Mouse (Mus musculus) G1E (cell line): ENCODE results near the gene Resf1. TPM values are rescaled to one million over a fixed set of nuclear protein-coding genes. Genes with fewer than 3 reads are reported as not detected.
A peak's percentile ranks its signal among the peaks of the same experiment; 100 is the strongest.
"Not testable (repeated sequence)": the region's sequence is repeated elsewhere in the genome, so short reads cannot be mapped to it uniquely, and the experiment has no call there.

ENCODE experiments used
- ATAC-seq: 2 replicates; pipeline ENCODE4 v1.8.0; 2016; ENCODE audit warnings: mild to moderate bottlenecking; ENCODE audit not compliant: insufficient number of reproducible peaks, poor library complexity, low FRiP score, severe bottlenecking; ENCODE audit errors: extremely low read depth
- DNase-seq: peaks from one replicate; pipeline ENCODE4 v3.0.0; 2012; ENCODE audit warnings: low spot score
- H3K27me3 ChIP-seq: 2 replicates; pipeline ENCODE4 v1.6.1; 2012; ENCODE audit warnings: mild to moderate bottlenecking, low read length, inconsistent platforms; ENCODE audit not compliant: insufficient read depth
- H3K36me3 ChIP-seq: replicated peaks from 2 replicates; pipeline ENCODE3; 2012; ENCODE audit warnings: mild to moderate bottlenecking, inconsistent platforms
- H3K4me1 ChIP-seq: 2 replicates; pipeline ENCODE4 v1.6.1; 2012; ENCODE audit warnings: low read depth, low read length, inconsistent platforms, mixed read lengths; ENCODE audit not compliant: insufficient read depth
- H3K4me3 ChIP-seq: 2 replicates; pipeline ENCODE4 v1.5.1; 2012; ENCODE audit warnings: low read depth, mild to moderate bottlenecking, inconsistent platforms, low read length, moderate library complexity, mixed read lengths
- H3K9me3 ChIP-seq: replicated peaks from 2 replicates; pipeline ENCODE4 v1.6.1; 2012; ENCODE audit warnings: inconsistent platforms
- CTCF ChIP-seq: IDR thresholded peaks from 2 replicates; pipeline ENCODE4 v1.5.1; 2012; ENCODE audit warnings: low read depth, low read length, inconsistent platforms, mixed read lengths
- GATA1 ChIP-seq: IDR thresholded peaks from 2 replicates; pipeline ENCODE4 v1.6.1; 2012; ENCODE audit warnings: borderline replicate concordance, low read length, inconsistent platforms, mixed read lengths
- GATA2 ChIP-seq: IDR thresholded peaks from 2 replicates; pipeline ENCODE4 v1.6.1; 2012; ENCODE audit warnings: low read depth, low read length, inconsistent platforms, borderline replicate concordance
- POLR2AphosphoS5 ChIP-seq: IDR thresholded peaks from 2 replicates; pipeline ENCODE4 v1.6.1; 2012; ENCODE audit warnings: low read depth, low read length, inconsistent platforms; ENCODE audit not compliant: insufficient replicate concordance
- TAL1 ChIP-seq: conservative IDR thresholded peaks from 2 replicates; pipeline ENCODE4 v1.6.1; 2012; ENCODE audit warnings: low read depth, low read length, inconsistent platforms, mixed read lengths
- polyA plus RNA-seq: library from polyadenylated mRNA; stranded (reverse); fragments of >175 nt; gene quantifications from 2 replicates; pipeline ENCODE4 v1.2.3, GENCODE M21; 2012
- total RNA-seq, 2 experiments: library from RNA; stranded (forward) in 1 of 2; stranded (reverse) in 1 of 2; fragments of 200-1000 nt in 1 of 2; fragments of >200 nt in 1 of 2; fragmentation: Nextera tagmentation in 1 of 2; gene quantifications; 2 replicates each; pipeline ENCODE4 v1.2.3; 2014 to 2017

Resf1 gene
- total and polyA plus RNA-seq, 3 experiments: 50.2 to 356 (median 149) TPM

GRCm38 (mm10) chr6:149338622-149339021 lies 29.4 kb downstream of the Resf1 start:
- DNase-seq: no peak
- H3K36me3 ChIP-seq: peaks cover 45% of the 10 kb centered on the region
- H3K4me3 ChIP-seq: no peak overlapping the region
- H3K4me1 ChIP-seq: no peaks in the 10 kb centered on the region
- ATAC-seq: no peak
- H3K9me3 ChIP-seq: peaks cover 10% of the 10 kb centered on the region
- no peak for TF ChIP-seq TAL1
- no peak for TF ChIP-seq CTCF
- TF ChIP-seq GATA2: no peak
- no peak for TF ChIP-seq GATA1
- no peak for TF ChIP-seq POLR2AphosphoS5
- H3K27me3 ChIP-seq: no peaks in the 10 kb centered on the region

DNA sequence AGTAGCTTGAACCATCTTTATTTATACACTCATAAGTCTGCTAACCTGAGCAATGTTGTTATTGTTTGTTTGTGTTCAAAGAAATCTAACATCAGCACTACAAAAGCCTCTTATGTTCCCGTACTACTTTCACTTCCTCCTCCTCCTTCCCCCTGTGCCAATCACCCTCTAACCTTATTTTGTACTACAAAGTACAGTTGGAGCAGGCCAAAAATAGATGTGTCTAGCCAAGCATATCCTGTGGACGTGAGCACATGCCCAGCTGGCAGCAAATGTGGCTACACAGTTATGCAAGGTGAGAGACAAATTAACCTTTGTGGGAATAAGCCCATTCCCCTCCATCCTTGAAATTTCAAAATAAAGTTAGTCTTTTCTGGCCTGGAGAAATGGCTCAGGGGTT lies 34.6 kb downstream of the Resf1 start:
- Histone ChIP-seq H3K27me3 (no peaks in the 10 kb centered on the region), H3K9me3 (peaks cover 16% of the 10 kb centered on the region), H3K4me3 (no peak overlapping the region), H3K4me1 (no peaks in the 10 kb centered on the region; the same call in 1 of the 2 replicates), H3K36me3 (peaks cover 6% of the 10 kb centered on the region)
- no peak for ATAC-seq
- no peak for DNase-seq
- TF ChIP-seq GATA2 (no peak), GATA1 (no peak), CTCF (no peak), POLR2AphosphoS5 (no peak), TAL1 (no peak)

DNA sequence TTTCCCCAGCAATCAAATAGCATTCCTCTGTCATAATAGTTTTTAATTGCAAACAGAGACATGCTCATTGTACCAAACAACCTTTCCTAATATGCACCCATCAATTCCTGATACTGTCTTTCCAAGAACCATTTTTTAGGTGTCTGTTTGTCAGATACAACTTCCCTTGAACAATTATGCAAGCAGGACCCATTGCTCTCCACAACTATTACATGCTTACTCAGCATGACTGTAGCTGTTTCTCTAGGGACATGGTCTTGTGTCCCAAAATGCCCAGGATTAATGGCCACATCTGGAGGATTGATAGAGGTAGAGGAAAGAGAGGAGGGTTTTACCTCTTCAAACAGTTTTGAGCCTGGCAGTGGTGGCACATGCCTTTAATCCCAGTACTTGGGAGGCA lies 35.2 kb downstream of the Resf1 start:
- ATAC-seq (no peak), DNase-seq (no peak)
- H3K4me1 ChIP-seq: no peaks in the 10 kb centered on the region; the same call in 1 of the 2 replicates
- peaks cover 3% of the 10 kb centered on the region for H3K36me3 ChIP-seq
- no peak overlapping the region for H3K4me3 ChIP-seq
- no peaks in the 10 kb centered on the region for H3K27me3 ChIP-seq
- H3K9me3 ChIP-seq: peaks cover 16% of the 10 kb centered on the region
- no peak for TF ChIP-seq CTCF
- no peak for TF ChIP-seq GATA1
- no peak for TF ChIP-seq TAL1
- TF ChIP-seq POLR2AphosphoS5: no peak
- no peak for TF ChIP-seq GATA2

GRCm38 (mm10) chr6:149348211-149348610 lies 39.0 kb downstream of the Resf1 start:
- H3K4me1 ChIP-seq, H3K36me3 ChIP-seq, DNase-seq, H3K27me3 ChIP-seq, ATAC-seq, H3K4me3 ChIP-seq: not testable (repeated sequence)
- peaks cover 10% of the 10 kb centered on the region for H3K9me3 ChIP-seq

DNA sequence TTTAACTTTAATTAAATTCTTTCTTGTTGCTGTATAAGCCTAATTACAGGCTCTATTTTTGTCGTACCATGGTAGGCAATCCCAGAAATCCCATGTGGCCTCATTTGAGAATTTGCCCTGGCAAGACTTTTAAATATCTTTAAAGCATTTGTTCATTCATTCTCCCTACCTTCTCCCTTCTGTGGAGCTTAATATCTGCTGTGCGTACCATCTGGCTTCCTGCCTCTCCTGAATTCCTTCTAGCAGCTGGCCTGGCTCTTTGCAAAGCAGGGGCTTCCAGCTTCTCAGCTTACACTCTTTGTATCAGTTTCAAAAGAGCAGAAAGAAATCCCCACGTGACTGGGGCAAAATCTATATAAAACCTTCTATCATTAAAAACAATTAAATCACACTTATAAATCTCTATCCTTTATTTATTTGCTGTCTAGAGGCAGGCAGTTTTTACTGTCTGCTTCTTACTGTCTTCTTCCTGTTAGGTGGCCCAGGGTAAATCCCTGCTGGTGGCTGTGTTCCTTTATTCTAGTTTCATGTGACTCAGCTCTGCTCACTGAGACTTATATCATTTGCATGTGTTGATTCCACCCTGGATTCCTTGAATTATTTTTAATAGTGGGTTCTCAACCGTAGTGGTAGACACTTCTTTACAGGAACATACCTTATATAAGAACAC lies 45.7 kb downstream of the Resf1 start:
- H3K4me3 ChIP-seq: no peak overlapping the region
- TF ChIP-seq GATA2 (no peak), TAL1 (no peak), CTCF (no peak), GATA1 (no peak), POLR2AphosphoS5 (no peak)
- H3K36me3 ChIP-seq: no peaks in the 10 kb centered on the region
- ATAC-seq (no peak), DNase-seq (no peak)
- peaks cover 7% of the 10 kb centered on the region; the same call in 1 of the 2 replicates for H3K9me3 ChIP-seq
- peaks cover 4% of the 10 kb centered on the region; the same call in 1 of the 2 replicates for H3K4me1 ChIP-seq
- H3K27me3 ChIP-seq: no peaks in the 10 kb centered on the region

DNA sequence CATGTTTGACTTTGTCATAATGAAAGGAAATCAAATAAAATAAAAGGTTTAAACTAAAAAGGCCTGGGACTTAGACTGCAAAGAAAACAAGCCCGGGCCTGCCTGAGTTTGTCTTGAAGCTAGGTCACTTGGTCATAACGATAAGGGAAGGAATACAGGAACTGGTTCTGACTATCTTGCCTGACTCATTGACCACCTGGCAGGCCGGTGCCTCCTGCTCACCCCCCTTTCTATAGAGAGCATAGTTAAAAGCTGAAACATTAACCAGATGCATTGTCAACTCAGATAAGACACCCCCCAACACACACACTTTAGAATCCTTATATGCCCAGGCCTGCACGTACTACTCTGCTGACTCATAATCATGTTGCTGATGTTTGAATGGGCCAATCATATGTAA lies 46.6 kb downstream of the Resf1 start:
- peak; percentile 8; the same call in 1 of the 2 replicates for ATAC-seq
- not testable (repeated sequence) for H3K27me3 ChIP-seq, H3K36me3 ChIP-seq, DNase-seq, H3K9me3 ChIP-seq, H3K4me3 ChIP-seq, H3K4me1 ChIP-seq
- peak; percentile 30; the same call in 1 of the 2 replicates for TF ChIP-seq TAL1

GRCm38 (mm10) chr6:149357155-149357554 lies 47.9 kb downstream of the Resf1 start:
- TF ChIP-seq GATA1: no peak
- Histone ChIP-seq H3K36me3 (no peaks in the 10 kb centered on the region), H3K27me3 (no peaks in the 10 kb centered on the region), H3K4me3 (no peak overlapping the region), H3K4me1 (peaks cover 4% of the 10 kb centered on the region; the same call in 1 of the 2 replicates), H3K9me3 (peaks cover 4% of the 10 kb centered on the region; the same call in 1 of the 2 replicates)
- ATAC-seq (no peak), DNase-seq (no peak)

GRCm38 (mm10) chr6:149362533-149362932 lies 53.3 kb downstream of the Resf1 start:
- H3K9me3 ChIP-seq, H3K4me1 ChIP-seq, DNase-seq, H3K27me3 ChIP-seq, ATAC-seq, H3K36me3 ChIP-seq, H3K4me3 ChIP-seq: not testable (repeated sequence)

DNA sequence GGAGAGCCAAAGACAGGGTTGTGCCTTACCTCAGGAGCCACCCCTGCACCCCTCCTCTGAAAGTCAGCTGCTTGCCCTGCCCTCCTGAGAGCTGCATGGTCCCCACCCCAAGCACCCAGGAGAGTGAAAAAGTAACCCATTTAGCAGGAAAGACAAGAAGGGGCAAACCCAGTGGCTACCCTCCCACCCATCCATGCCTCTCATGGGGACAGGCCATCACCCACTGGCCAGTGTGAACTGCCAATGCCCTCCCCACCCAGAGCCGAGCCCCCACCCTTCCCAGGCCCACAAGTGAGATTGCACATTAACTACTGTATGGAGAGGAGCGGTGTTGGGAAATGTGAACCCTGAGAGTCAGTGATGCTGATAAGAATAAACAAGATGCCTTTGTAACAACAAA lies 56.8 kb downstream of the Resf1 start:
- not testable (repeated sequence) for H3K4me3 ChIP-seq, H3K27me3 ChIP-seq, ATAC-seq, DNase-seq, H3K36me3 ChIP-seq, H3K9me3 ChIP-seq, H3K4me1 ChIP-seq
